10 mouse cellular contexts compared by ENCODE assay signal in genomic region chr17:91216429-91216828, GRCm38 (mm10).
DNase-seq lines count a peak whose midpoint lies in the region; ATAC-seq and TF ChIP-seq lines count a peak whose summit lies in the region.
"Had no signal": no experiment of that assay in that cellular context is flagged by ENCODE, and none has a peak within 500 bp of the region (broad histone marks: within the 10 kb centered on the region; RNA-seq: fewer than 3 reads in every experiment).

No protein-coding gene starts in this region.

- H3K9me3 ChIP-seq in hindbrain, embryonic 14.5 days (ENCODE audit: control insufficient read depth, low read length): no peaks in the 10 kb centered on the region
- H3K9me3 ChIP-seq: megakaryocyte, embryonic 14.5 days; stomach, embryonic 15.5 days had no signal

- no peak overlapping the region for H3K4me2 ChIP-seq in hindbrain, embryonic 14.5 days (replicated peaks)
- H3K4me2 ChIP-seq: stomach, embryonic 15.5 days had no signal

- no peaks in the 10 kb centered on the region for H3K79me2 ChIP-seq in heart, adult 2 months (replicated peaks; ENCODE audit: control insufficient read depth, insufficient read depth, low read length)

- intact Hi-C loops in heart, adult 2 months (cut with DNase I): no loop called here

- H3K9ac ChIP-seq in heart, adult 2 months (ENCODE audit: low read depth, low read length): no peak overlapping the region
- no peak overlapping the region for H3K9ac ChIP-seq in hindbrain, embryonic 14.5 days
- H3K9ac ChIP-seq: stomach, embryonic 15.5 days had no signal

- no peak for TF ChIP-seq POLR2A in heart, adult 2 months (IDR thresholded peaks at IDR 0.05; ENCODE audit: insufficient read depth, low read depth, low read length)

- no peaks in the 10 kb centered on the region for H3K4me1 ChIP-seq in heart, adult 2 months (ENCODE audit: control insufficient read depth, insufficient read depth, low read length)
- H3K4me1 ChIP-seq in hindbrain, embryonic 14.5 days (replicated peaks; ENCODE audit: control insufficient read depth, insufficient read depth, low read length): no peaks in the 10 kb centered on the region
- H3K4me1 ChIP-seq: megakaryocyte, embryonic 14.5 days; stomach, embryonic 15.5 days had no signal

- TF ChIP-seq EP300 in heart, adult 2 months (IDR thresholded peaks at IDR 0.05; ENCODE audit: insufficient read depth, low read depth, low read length): no peak

- TF ChIP-seq CTCF in heart, adult 2 months (IDR thresholded peaks at IDR 0.05): no peak

- ATAC-seq in hindbrain, embryonic 14.5 days (ENCODE audit: low FRiP score): no peak

- peak; percentile 14 for DNase-seq in heart, postnatal 4 days
- no peak for DNase-seq in heart, adult 2 months
- peak; percentile 4 for DNase-seq in lung, postnatal 10 days
- no peak for DNase-seq in lung, adult 18-20 months
- DNase-seq in MEL-GATA-1-ER (ENCODE audit: extremely low read depth, low read depth): peak; percentile 8
- DNase-seq in embryo, embryonic 9.5 days (ENCODE audit: extremely low spot score): peak; percentile 22
- no peak for DNase-seq in gastrocnemius, postnatal 10 days
- no peak for DNase-seq in hindbrain, embryonic 14.5 days (ENCODE audit: low spot score)

- H3K36me3 ChIP-seq in heart, adult 2 months (ENCODE audit: control insufficient read depth, insufficient read depth, low read length): no peaks in the 10 kb centered on the region
- no peaks in the 10 kb centered on the region for H3K36me3 ChIP-seq in hindbrain, embryonic 14.5 days (replicated peaks; ENCODE audit: control insufficient read depth, insufficient read depth)
- H3K36me3 ChIP-seq: stomach, embryonic 15.5 days had no signal

- no peaks in the 10 kb centered on the region for H3K27me3 ChIP-seq in heart, adult 2 months (ENCODE audit: control insufficient read depth, insufficient read depth, low read length)
- no peaks in the 10 kb centered on the region for H3K27me3 ChIP-seq in hindbrain, embryonic 14.5 days (ENCODE audit: control insufficient read depth, insufficient read depth, low read length)
- H3K27me3 ChIP-seq: megakaryocyte, embryonic 14.5 days; stomach, embryonic 15.5 days had no signal

- H3K4me3 ChIP-seq in heart, adult 2 months: no peak overlapping the region
- H3K4me3 ChIP-seq in hindbrain, embryonic 14.5 days (replicated peaks; ENCODE audit: low read length): no peak overlapping the region
- H3K4me3 ChIP-seq: megakaryocyte, embryonic 14.5 days; stomach, embryonic 15.5 days had no signal

- no peak overlapping the region for H3K27ac ChIP-seq in heart, adult 2 months
- H3K27ac ChIP-seq in hindbrain, embryonic 14.5 days: no peak overlapping the region
- H3K27ac ChIP-seq: stomach, embryonic 15.5 days had no signal

Comparison
In these comparisons a context has a peak if more than half of its experiments do, and no peak if none do; other contexts are left out.
1. DNase-seq: peak in heart, postnatal 4 days (single experiment), lung, postnatal 10 days (single experiment), MEL-GATA-1-ER (single experiment) and embryo, embryonic 9.5 days (single experiment); none in heart, adult 2 months (0 of 2), lung, adult 18-20 months (0 of 2), gastrocnemius, postnatal 10 days (single experiment) and hindbrain, embryonic 14.5 days (single experiment).